Mouse (Mus musculus) midbrain, embryonic 11.5 days (tissue): ENCODE results near the gene Plin4. TPM values are rescaled to one million over a fixed set of nuclear protein-coding genes. Genes with fewer than 3 reads are reported as not detected.

Experiments used
- ATAC-seq: fragments of 200-750 bp; cut with Nextera tagmentation; 2 replicates; pipeline ENCODE4 v1.8.0; 2017; ENCODE audit warnings: moderate TSS enrichment, moderate library complexity; ENCODE audit not compliant: low FRiP score
- DNase-seq: peaks from one replicate; pipeline ENCODE4 v3.0.0; 2015; ENCODE audit warnings: low spot score; ENCODE audit errors: missing footprints
- H3K27ac ChIP-seq: fragments of 300-500 bp; sonication (generic); 2 replicates; pipeline ENCODE4 v1.5.1; 2014; ENCODE audit warnings: low read depth, low read length
- H3K27me3 ChIP-seq: fragments of 300-500 bp; sonication (generic); 2 replicates; pipeline ENCODE4 v1.6.1; 2014; ENCODE audit warnings: mild to moderate bottlenecking, low read length, moderate library complexity, mixed read lengths; ENCODE audit not compliant: control insufficient read depth, insufficient read depth
- H3K36me3 ChIP-seq: fragments of 300-500 bp; sonication (generic); 2 replicates; pipeline ENCODE4 v1.6.1; 2014; ENCODE audit warnings: mild to moderate bottlenecking, low read length, moderate library complexity, mixed read lengths; ENCODE audit not compliant: control insufficient read depth, insufficient read depth
- H3K4me1 ChIP-seq: fragments of 300-500 bp; sonication (generic); 2 replicates; pipeline ENCODE4 v1.6.1; 2014; ENCODE audit warnings: low read length; ENCODE audit not compliant: control insufficient read depth, insufficient read depth
- H3K4me2 ChIP-seq: fragments of 300-500 bp; sonication (generic); 2 replicates; pipeline ENCODE4 v1.6.1; 2014; ENCODE audit warnings: mild to moderate bottlenecking, moderate library complexity
- H3K4me3 ChIP-seq: fragments of 300-500 bp; sonication (generic); 2 replicates; pipeline ENCODE4 v1.5.1; 2014; ENCODE audit warnings: low read depth, low read length
- H3K9ac ChIP-seq: fragments of 300-500 bp; sonication (generic); 2 replicates; pipeline ENCODE4 v1.6.1; 2014; ENCODE audit warnings: low read length
- H3K9me3 ChIP-seq: fragments of 300-500 bp; sonication (generic); 2 replicates; pipeline ENCODE4 v1.6.1; 2016; ENCODE audit warnings: low read length; ENCODE audit not compliant: control insufficient read depth
- WGBS: fragments of 180-500 bp; shearing (Covaris S2); extraction: QIAGEN DNeasy Blood & Tissue Kit; methylation state at CpG from one replicate; pipeline ENCODE4 v1.1.7; 2014; 5-methylcytosine and 5-hydroxymethylcytosine counted together
- polyA plus RNA-seq: library from polyadenylated mRNA; unstranded; fragments of >200 nt; fragmentation: Nextera tagmentation; extraction: Ambion mirVana; gene quantifications from 2 replicates; pipeline ENCODE4 v1.2.1, GENCODE M21; 2014

The Plin4 gene
- polyA plus RNA-seq, 1 experiment from 2014 or later, result 0.05 TPM

DNA sequence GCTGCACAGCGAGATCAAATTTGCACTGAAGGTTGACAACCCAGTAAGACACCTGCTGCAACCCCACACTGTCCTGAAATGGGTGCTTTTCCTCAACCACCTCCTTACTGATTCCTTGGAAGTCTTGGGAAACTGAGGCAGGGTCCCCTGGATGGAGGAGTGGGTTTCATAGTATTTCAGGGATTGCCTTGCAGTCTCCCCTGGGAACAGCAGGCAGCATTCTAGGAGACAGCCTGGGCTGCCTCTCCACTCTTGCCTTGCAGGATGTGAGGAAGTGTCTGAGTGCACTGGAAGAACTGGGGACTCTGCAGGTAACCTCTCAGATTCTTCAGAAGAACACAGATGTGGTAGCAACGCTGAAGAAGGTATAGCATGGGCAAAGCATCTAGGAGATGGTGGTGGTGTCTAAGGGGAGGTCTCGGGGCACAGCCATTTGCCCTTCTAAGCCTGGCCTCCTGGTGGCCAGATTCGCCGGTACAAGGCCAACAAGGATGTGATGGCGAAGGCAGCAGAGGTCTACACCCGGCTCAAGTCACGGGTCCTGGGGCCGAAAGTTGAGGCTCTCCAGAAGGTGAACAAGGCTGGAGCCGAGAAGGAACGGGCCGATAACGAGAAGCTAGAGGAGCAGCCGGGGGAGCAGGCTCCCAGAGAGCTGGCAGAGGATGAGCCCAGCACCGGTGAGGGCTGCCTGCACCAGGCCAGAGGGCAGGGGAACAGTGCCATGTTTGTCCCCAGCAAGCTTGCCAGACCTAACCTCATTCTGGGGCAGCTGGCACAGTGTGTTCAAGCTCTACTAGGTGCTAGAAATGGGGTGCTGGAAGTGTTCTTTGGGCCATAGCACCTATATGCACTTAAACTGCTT lies 10.7 kb downstream of the Plin4 start:
- Histone ChIP-seq H3K4me1 (no peaks in the 10 kb centered on the region), H3K9ac (no peak overlapping the region), H3K4me3 (no peak overlapping the region), H3K4me2 (no peak overlapping the region), H3K9me3 (no peaks in the 10 kb centered on the region), H3K36me3 (peaks cover 36% of the 10 kb centered on the region), H3K27ac (no peak overlapping the region), H3K27me3 (no peaks in the 10 kb centered on the region)
- DNase-seq (no peak), ATAC-seq (no peak)
- 92% methylated on average over 15 of the region's 15 CpGs for WGBS

DNA sequence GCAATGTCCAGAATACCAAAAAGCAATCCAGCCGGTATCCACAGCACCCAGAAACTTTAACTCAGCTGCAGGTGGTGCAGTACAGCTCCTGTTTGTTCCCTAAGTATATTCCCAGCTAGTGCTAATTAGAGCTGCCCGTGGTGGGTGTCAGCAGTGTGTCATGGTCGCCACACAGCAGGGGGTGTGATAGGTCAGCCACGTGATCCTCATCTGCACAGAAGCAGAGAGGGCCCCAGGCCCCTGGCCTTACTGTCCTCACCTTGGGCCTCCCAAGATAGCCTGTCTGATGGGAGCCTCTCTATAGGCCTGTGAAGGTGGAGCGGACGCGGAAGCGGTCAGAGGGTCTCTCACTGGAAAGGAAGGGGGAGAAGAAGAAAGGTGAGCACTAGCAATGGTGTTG lies 11.4 kb downstream of the Plin4 start:
- no peak for DNase-seq
- no peaks in the 10 kb centered on the region for H3K27me3 ChIP-seq

DNA sequence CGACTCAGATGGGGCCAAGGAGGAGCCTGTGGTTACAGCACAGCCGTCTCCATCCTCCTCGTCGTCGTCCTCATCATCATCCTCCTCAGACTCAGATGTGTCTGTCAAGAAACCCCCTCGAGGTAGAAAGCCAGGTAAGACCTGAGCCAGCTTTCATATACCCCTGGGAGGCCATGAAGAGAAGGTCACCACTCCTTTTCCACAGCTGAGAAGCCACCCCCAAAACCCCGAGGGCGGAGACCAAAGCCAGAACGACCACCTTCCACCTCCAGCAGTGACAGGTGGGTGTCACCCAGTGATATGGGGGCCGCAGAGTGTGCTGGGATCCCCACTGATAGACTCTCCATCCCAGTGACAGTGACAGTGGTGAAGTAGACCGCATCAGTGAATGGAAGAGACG lies 12.7 kb downstream of the Plin4 start:
- Histone ChIP-seq H3K27me3 (no peaks in the 10 kb centered on the region), H3K4me2 (no peak overlapping the region), H3K4me3 (no peak overlapping the region), H3K9me3 (no peaks in the 10 kb centered on the region), H3K9ac (no peak overlapping the region), H3K4me1 (no peaks in the 10 kb centered on the region), H3K36me3 (peaks cover 30% of the 10 kb centered on the region), H3K27ac (no peak overlapping the region)
- no peak for ATAC-seq
- no peak for DNase-seq
- WGBS, result 92% methylated on average over 12 of the region's 12 CpGs

More for the DNA sequence above, 11.4 kb downstream of the Plin4 start:
- Histone ChIP-seq H3K4me1 (no peaks in the 10 kb centered on the region), H3K4me2 (no peak overlapping the region), H3K9me3 (no peaks in the 10 kb centered on the region), H3K27ac (no peak overlapping the region), H3K4me3 (no peak overlapping the region), H3K36me3 (peaks cover 36% of the 10 kb centered on the region), H3K9ac (no peak overlapping the region)
- 90% methylated on average over 8 of the region's 8 CpGs for whole genome bisulfite sequencing
- ATAC-seq, result no peak

DNA sequence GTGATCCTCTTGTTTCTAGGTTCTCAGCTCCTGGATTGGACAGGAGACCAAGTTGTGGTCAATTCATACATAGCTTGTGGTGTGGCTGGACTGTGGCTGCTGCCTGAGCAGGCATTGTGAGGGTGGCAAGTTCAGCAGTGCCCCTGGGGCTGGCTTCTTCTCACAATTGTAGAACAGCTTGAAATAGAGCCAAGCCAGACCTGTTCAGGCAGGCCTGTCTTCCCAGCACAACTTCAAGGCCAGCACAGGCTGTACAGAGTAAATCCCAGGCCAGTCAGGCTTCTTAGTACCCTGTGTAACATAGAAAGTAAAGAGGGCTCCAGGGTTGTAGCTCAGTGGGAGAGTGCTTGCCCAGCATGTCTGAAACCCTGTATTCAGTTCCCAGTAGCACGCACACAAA lies 16.8 kb downstream of the Plin4 start:
- no peak overlapping the region for H3K4me3 ChIP-seq
- H3K4me2 ChIP-seq, result no peak overlapping the region
- no peak overlapping the region for H3K27ac ChIP-seq
- ATAC-seq, result no peak
- DNase-seq, result no peak
- H3K9ac ChIP-seq, result no peak overlapping the region
- no peaks in the 10 kb centered on the region for H3K9me3 ChIP-seq
- H3K36me3 ChIP-seq, result peaks cover 15% of the 10 kb centered on the region
- H3K4me1 ChIP-seq, result no peaks in the 10 kb centered on the region
- no peaks in the 10 kb centered on the region for H3K27me3 ChIP-seq
- 100% methylated on average over 1 of the region's 1 CpGs for WGBS

DNA sequence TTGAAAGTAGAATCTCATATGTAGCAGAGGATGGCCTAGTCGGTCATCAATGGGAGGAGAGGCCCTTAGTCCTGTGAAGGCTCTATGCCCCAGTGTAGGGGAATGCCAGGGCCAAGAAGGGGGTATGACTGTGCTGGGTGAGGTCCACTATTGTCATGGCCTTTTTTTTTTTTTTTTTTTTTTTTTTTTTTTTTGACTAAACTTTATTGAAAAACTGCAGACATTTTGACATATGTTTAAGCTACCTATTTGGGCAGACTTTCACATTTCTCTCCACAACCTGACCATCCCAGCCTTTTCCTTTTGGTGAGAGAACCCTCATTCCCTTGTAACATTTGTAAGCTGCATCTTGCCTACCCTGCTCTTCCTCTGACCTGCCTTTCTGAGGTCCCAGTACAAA lies 17.3 kb downstream of the Plin4 start:
- no peak for ATAC-seq
- Histone ChIP-seq H3K4me3 (no peak overlapping the region), H3K9me3 (no peaks in the 10 kb centered on the region), H3K4me2 (no peak overlapping the region), H3K36me3 (peaks cover 15% of the 10 kb centered on the region), H3K27me3 (no peaks in the 10 kb centered on the region), H3K9ac (no peak overlapping the region), H3K27ac (no peak overlapping the region), H3K4me1 (no peaks in the 10 kb centered on the region)
- WGBS, result 89% methylated on average over 1 of the region's 1 CpGs
- no peak for DNase-seq

DNA sequence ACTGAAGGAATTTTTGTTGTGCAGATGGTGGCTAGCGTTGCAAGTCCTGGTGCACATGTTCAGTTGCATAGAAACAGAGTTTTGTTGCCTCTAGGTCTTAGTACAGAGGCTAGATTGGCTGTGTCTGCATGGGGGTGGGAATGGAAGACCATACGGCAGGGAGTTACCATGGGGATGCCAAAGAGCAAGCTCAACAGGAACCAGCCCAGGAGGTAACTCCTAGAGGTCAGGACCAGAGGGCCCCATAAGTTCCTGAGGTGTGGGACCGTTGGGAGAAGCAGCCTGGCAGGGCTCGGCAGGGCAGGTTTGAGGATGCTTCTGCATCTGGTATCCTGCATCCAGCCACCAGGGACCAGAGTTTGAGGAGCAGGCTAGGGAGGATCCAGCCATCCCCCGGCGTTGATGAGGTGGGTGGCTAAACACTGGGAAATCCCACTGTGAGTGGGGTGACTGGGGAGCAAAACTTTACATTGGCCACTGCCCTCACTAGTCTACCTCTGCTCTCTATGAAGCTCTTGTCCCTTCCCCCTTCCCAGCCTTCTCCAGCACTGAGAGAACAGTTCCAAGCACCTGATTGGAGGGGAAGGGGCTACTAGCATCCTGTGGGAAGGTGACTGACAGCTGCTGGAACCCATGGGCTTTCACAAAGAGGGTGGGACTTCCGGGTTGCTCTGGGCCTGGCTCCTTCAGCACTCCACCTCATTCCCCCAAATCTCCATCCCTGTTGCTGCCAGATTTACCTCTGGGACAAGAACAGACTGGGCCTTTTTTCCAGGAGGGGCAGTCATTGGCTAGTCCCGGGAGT lies 28.6 kb downstream of the Plin4 start:
- peaks cover 19% of the 10 kb centered on the region for H3K4me1 ChIP-seq

DNA sequence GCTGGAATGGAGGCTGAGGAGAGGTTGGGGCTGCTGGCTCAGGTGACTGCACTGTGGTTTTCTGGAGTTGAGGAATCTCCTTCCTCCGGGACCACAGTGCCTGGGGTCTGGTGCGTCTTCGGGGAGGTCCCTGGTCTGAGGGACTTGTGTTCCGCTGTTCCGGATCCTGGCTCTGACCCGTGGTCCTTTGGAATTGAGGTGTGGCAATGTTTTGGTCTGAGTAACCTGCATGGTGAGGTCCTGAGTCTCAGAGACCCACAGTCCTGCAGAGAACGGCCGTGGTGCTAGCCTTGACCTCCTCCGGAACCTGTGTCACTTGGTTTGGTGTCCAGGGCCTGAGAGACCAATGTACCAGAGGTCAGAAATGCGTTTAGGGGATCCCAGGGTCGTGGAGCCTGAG lies 29.7 kb downstream of the Plin4 start:
- peak overlapping the region; percentile 80 for H3K4me3 ChIP-seq
- H3K27ac ChIP-seq, result no peak overlapping the region; the same call in 1 of the 2 replicates
- DNase-seq, result no peak
- peaks cover 2% of the 10 kb centered on the region; the same call in 1 of the 2 replicates for H3K36me3 ChIP-seq
- ATAC-seq, result no peak
- H3K4me1 ChIP-seq, result peaks cover 24% of the 10 kb centered on the region
- WGBS, result 3% methylated on average over 11 of the region's 11 CpGs
- H3K9ac ChIP-seq, result peak overlapping the region; percentile 77
- no peaks in the 10 kb centered on the region for H3K9me3 ChIP-seq
- peak overlapping the region; percentile 98 for H3K4me2 ChIP-seq
- H3K27me3 ChIP-seq, result no peaks in the 10 kb centered on the region

More for the DNA sequence above, 28.6 kb downstream of the Plin4 start:
- peak; percentile 96 for DNase-seq
- no peaks in the 10 kb centered on the region for H3K9me3 ChIP-seq
- H3K36me3 ChIP-seq, result peaks cover 2% of the 10 kb centered on the region
- peak overlapping the region; percentile 77 for H3K9ac ChIP-seq
- WGBS, result 6% methylated on average over 8 of the region's 8 CpGs
- H3K27me3 ChIP-seq, result no peaks in the 10 kb centered on the region
- H3K4me2 ChIP-seq, result peak overlapping the region; percentile 98
- peak; percentile 61 for ATAC-seq
- H3K4me3 ChIP-seq, result peak overlapping the region; percentile 80
- H3K27ac ChIP-seq, result no peak overlapping the region; the same call in 1 of the 2 replicates

DNA sequence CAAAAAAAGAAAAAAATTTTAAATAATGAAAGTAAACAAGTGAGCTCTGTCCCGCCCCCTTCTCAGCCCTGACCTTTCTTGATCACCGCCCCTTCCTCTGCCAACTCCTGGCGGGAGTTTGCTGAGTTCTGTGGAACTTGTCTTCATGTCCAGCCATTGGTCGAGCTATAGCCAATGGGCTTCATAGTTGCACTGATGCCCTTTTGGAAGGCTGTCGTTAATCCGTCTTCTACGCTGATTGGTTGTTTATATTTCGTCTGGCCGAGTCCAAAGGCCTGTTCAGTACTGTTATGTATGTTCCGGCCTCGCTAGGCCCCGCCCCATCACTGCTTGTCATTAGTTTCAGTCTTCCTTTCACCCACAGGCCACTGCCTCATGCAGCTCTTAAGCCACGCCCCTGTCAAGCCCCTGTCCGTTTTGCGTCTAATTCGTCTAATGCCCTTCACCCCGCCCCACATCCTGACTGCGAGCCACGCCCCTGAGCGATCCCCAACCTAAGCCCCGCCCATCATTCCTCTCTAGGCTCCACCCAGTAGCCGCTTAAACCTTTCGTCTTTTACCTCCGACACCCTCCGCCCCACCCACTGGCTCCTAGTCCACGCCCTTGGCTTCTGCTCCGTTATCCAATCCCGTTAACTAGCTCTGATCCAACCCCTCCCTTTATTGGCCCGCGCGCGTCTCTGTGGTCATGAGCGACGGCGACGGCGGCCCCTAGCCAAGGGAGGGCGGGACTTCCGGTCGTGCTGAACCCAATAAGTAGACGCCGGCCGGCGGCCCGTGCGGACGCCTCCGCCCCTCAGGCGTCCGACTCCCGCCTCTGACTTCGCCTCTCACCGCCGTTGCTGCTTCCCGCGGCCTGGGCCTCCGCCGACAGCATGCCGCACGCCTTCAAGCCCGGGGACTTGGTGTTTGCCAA lies 30.5 kb downstream of the Plin4 start, which contains the start of gene Hdgfl2:
Gene Hdgfl2, plus strand, starts transcription at position 755 of the 916 bp plus-strand sequence.
- Histone ChIP-seq H3K27ac (no peak within 1 kb of the TSS; the same call in 1 of the 2 replicates), H3K9ac (peak within 1 kb of the TSS; percentile 77), H3K36me3 (no peaks in the 10 kb centered on the region), H3K4me1 (peaks cover 27% of the 10 kb centered on the region), H3K4me3 (peak within 1 kb of the TSS; percentile 80), H3K9me3 (no peaks in the 10 kb centered on the region), H3K4me2 (peak within 1 kb of the TSS; percentile 98), H3K27me3 (no peaks in the 10 kb centered on the region)
- under 1% methylated on average over 61 of the region's 61 CpGs for WGBS
- ATAC-seq (peak; percentile 93), DNase-seq (peak; percentile 100)
